Mouse (Mus musculus) heart, embryonic 16.5 days (tissue): ENCODE data around the gene Mbip. TPM values are rescaled to one million over a fixed set of nuclear protein-coding genes. Genes with fewer than 3 reads are reported as not detected.

Experiments used
- ATAC-seq: fragments of 200-750 bp; cut with Nextera tagmentation; replicated peaks from 2 replicates; pipeline ENCODE4 v1.8.0; 2017; ENCODE audit warnings: moderate number of reproducible peaks; ENCODE audit not compliant: insufficient read depth, low FRiP score; ENCODE audit errors: extremely low read depth
- H3K27ac ChIP-seq: fragments of 300-500 bp; sonication (generic); 2 replicates; pipeline ENCODE4 v1.5.1; 2014; ENCODE audit warnings: mild to moderate bottlenecking, low read length, control low read depth, moderate library complexity
- H3K27me3 ChIP-seq: fragments of 300-500 bp; sonication (generic); 2 replicates; pipeline ENCODE4 v1.6.1; 2014; ENCODE audit warnings: low read length, mixed read lengths; ENCODE audit not compliant: control insufficient read depth, insufficient read depth
- H3K36me3 ChIP-seq: fragments of 300-500 bp; sonication (generic); 2 replicates; pipeline ENCODE4 v1.6.1; 2014; ENCODE audit not compliant: control insufficient read depth, insufficient read depth
- H3K4me1 ChIP-seq: fragments of 300-500 bp; sonication (generic); 2 replicates; pipeline ENCODE4 v1.6.1; 2014; ENCODE audit warnings: low read length, mixed read lengths; ENCODE audit not compliant: control insufficient read depth, insufficient read depth
- H3K4me2 ChIP-seq: fragments of 300-500 bp; sonication (generic); 2 replicates; pipeline ENCODE4 v1.6.1; 2014; ENCODE audit warnings: low read depth, mild to moderate bottlenecking, control low read depth, low read length
- H3K4me3 ChIP-seq: fragments of 300-500 bp; sonication (generic); 2 replicates; pipeline ENCODE4 v1.5.1; 2014; ENCODE audit warnings: mild to moderate bottlenecking, control low read depth, low read length
- H3K9ac ChIP-seq: fragments of 300-500 bp; sonication (generic); 2 replicates; pipeline ENCODE4 v1.6.1; 2014; ENCODE audit warnings: low read length, control low read depth
- H3K9me3 ChIP-seq: fragments of 300-500 bp; sonication (generic); replicated peaks from 2 replicates; pipeline ENCODE4 v1.6.1; 2016; ENCODE audit warnings: low read length; ENCODE audit not compliant: control insufficient read depth
- WGBS: fragments of 180-500 bp; shearing (Covaris S2); extraction: QIAGEN DNeasy Blood & Tissue Kit; methylation state at CpG from one replicate; pipeline ENCODE4 v1.1.7; 2014; 5-methylcytosine and 5-hydroxymethylcytosine counted together
- polyA plus RNA-seq: library from polyadenylated mRNA; unstranded; fragments of >200 nt; fragmentation: Nextera tagmentation; extraction: Ambion mirVana; gene quantifications from 2 replicates; pipeline ENCODE4 v1.2.1, GENCODE M21; 2015

Mbip gene
- polyA plus RNA-seq, 1 experiment from 2014 or later: 23.9 TPM

DNA sequence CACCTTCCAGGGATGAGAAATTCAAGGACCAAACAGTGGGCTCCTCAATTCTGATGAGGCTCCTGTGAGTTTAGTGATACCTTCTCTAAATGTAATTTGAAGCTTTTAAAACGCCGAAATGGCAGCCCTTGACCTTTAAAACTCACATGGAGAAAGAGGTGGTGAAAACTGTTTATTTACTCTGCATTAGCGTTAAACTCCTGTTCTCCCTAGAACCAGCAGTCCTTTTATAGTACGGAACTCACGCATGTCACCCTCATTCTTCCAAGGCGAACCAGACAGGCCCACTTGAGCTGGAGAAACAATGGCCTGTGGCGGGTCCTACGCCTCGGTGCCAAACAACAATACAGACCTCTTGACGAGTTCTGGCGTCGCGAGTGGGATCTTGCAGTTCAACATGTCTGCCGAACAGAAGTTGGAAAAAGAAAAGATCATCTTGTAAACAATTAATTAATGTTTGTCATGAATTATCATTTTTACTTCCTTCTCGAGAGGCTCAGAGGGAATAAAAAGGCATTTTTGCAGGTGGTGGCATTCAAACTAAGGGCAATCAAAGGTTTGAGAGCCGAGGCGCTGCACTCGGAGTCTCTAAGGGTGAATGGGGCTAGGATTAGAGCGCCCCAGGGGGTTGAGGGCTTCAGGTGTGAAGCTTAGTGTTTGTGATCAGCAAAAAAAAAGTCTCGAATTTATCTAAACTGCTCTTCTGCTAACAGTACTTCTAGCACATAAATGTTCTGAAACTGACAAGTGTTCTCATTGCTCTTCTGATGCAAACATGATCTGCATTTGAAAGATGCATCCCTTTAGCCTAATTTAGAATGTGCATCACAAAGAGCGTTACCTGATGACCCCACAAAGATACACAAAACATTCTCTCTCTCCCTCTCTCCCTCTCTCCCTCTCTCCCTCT is 47.5 kb downstream of the Mbip start:
- Histone ChIP-seq H3K4me2 (peak overlapping the region; percentile 47; the same call in 1 of the 2 replicates), H3K4me3 (no peak overlapping the region), H3K9ac (no peak overlapping the region), H3K27me3 (no peaks in the 10 kb centered on the region; the same call in 1 of the 2 replicates), H3K27ac (no peak overlapping the region), H3K36me3 (no peaks in the 10 kb centered on the region), H3K9me3 (no peaks in the 10 kb centered on the region), H3K4me1 (no peaks in the 10 kb centered on the region; the same call in 1 of the 2 replicates)
- no peak for ATAC-seq
- WGBS: 26% methylated on average over 21 of the region's 21 CpGs

- Histone ChIP-seq H3K9me3 (no peaks in the 10 kb centered on the region), H3K27me3 (no peaks in the 10 kb centered on the region), H3K4me1 (no peaks in the 10 kb centered on the region; the same call in 1 of the 2 replicates), H3K4me3 (no peak overlapping the region), H3K27ac (no peak overlapping the region), H3K4me2 (no peak overlapping the region), H3K36me3 (no peaks in the 10 kb centered on the region), H3K9ac (no peak overlapping the region)
- no peak for ATAC-seq
- WGBS: 76% methylated on average over 5 of the region's 5 CpGs
These were observed 48.6 kb downstream of the Mbip start for GRCm38 (mm10) chr12:56297099-56297498.

DNA sequence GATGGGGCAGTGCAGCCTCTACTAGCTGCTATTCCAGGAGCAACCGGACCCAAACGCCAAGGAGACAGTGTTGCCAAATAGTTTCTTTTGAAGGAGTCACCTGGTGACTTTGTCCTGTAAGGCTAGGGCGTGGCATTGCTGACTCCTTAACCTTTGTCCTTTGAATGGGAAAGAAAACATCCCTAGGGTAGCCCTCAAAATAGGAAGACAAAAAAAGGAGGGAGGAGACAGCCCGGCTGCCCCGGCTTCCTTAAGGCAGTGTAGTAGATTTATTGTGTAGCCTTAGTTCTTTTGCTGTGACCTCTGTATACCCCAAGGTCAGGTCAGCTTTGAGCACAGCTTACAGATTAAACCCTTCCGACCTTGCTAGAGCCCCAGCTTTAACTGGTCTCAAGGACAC is 49.2 kb downstream of the Mbip start:
- H3K4me1 ChIP-seq: no peaks in the 10 kb centered on the region; the same call in 1 of the 2 replicates
- H3K36me3 ChIP-seq: no peaks in the 10 kb centered on the region
- no peaks in the 10 kb centered on the region for H3K27me3 ChIP-seq
- no peak overlapping the region for H3K4me3 ChIP-seq
- no peak for ATAC-seq
- H3K9me3 ChIP-seq: no peaks in the 10 kb centered on the region
- H3K27ac ChIP-seq: no peak overlapping the region
- 62% methylated on average over 6 of the region's 6 CpGs for WGBS
- no peak overlapping the region for H3K4me2 ChIP-seq
- H3K9ac ChIP-seq: no peak overlapping the region

DNA sequence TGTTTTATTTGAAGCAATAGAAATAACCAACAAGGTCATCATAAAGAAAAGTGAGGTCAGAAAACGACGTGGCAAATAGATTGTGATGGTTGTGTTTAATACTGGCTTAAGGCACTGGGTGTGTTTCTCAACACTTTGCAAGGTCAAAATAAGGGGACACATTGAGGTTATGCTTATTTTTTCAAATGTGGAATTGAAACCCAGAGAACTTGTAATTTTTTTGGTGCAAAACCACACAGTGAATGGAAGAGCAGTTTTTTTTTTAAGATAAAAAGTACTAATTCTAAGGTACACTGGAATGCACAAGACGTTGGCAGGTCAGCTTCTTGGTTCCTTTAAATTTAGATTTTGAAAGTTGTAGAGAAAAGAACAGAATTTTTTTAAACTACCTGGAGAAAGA is 50.5 kb downstream of the Mbip start:
- no peaks in the 10 kb centered on the region for H3K27me3 ChIP-seq
- H3K9me3 ChIP-seq: no peaks in the 10 kb centered on the region
- H3K4me1 ChIP-seq: no peaks in the 10 kb centered on the region; the same call in 1 of the 2 replicates
- no peak overlapping the region for H3K27ac ChIP-seq
- no peak overlapping the region for H3K4me3 ChIP-seq
- no peak for ATAC-seq
- no peak overlapping the region for H3K9ac ChIP-seq
- H3K36me3 ChIP-seq: no peaks in the 10 kb centered on the region
- WGBS: 73% methylated on average over 3 of the region's 3 CpGs
- H3K4me2 ChIP-seq: no peak overlapping the region

DNA sequence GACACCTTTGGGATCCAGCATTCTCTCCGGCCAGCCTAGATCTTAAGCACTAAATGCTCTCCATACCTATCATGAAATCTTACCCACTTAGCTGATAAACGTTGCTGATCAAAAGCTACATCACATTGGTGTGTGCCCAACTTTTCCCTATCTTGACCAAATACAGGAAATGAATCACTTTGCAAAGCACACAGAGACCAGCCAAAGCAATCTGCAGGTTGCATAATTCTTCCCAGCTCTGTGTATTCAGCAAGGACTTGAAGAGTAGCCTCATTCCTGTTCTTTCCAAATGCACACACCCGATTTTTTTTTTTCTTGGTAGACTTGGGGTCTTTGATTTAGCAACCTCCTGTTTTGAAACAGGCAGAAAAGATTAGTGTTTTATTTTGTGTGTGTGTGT is 57.1 kb downstream of the Mbip start:
- no peak for ATAC-seq
- H3K4me1 ChIP-seq: no peaks in the 10 kb centered on the region
- no peak overlapping the region for H3K9ac ChIP-seq
- no peaks in the 10 kb centered on the region for H3K9me3 ChIP-seq
- no peak overlapping the region for H3K4me2 ChIP-seq
- WGBS: 57% methylated on average over 3 of the region's 3 CpGs
- H3K4me3 ChIP-seq: no peak overlapping the region
- no peaks in the 10 kb centered on the region for H3K27me3 ChIP-seq
- no peaks in the 10 kb centered on the region for H3K36me3 ChIP-seq
- H3K27ac ChIP-seq: no peak overlapping the region

GRCm38 (mm10) chr12:56286828-56287227 is 58.9 kb downstream of the Mbip start:
- ATAC-seq: no peak
- no peaks in the 10 kb centered on the region for H3K4me1 ChIP-seq
- 94% methylated on average over 14 of the region's 14 CpGs for WGBS
- H3K4me3 ChIP-seq: no peak overlapping the region
- H3K27me3 ChIP-seq: no peaks in the 10 kb centered on the region
- no peak overlapping the region for H3K4me2 ChIP-seq
- no peaks in the 10 kb centered on the region for H3K9me3 ChIP-seq
- H3K9ac ChIP-seq: no peak overlapping the region
- no peak overlapping the region for H3K27ac ChIP-seq
- no peaks in the 10 kb centered on the region for H3K36me3 ChIP-seq

DNA sequence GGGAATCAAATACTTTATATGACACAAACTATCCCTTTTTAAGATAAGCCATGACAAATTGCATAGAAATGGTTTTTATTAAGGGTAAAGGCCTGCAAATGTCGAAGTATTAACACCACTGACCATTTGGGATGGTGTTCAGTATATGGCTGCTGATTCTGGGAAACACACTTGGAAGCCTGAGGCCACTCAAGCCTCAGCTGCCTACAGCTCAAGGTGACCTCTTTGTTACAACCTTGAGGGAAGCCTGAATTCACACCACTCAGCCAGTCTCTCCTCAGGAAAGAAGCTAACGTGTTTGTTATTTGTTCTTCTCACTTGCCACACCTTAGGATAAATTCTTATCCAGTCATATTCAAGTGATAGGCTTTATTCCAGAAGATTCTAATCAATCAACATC is 61.5 kb downstream of the Mbip start:
- Histone ChIP-seq H3K9me3 (no peaks in the 10 kb centered on the region), H3K9ac (no peak overlapping the region), H3K4me3 (no peak overlapping the region), H3K36me3 (no peaks in the 10 kb centered on the region), H3K27ac (no peak overlapping the region), H3K4me1 (no peaks in the 10 kb centered on the region), H3K4me2 (no peak overlapping the region), H3K27me3 (no peaks in the 10 kb centered on the region)
- 53% methylated on average over 2 of the region's 2 CpGs for WGBS
- ATAC-seq: no peak

DNA sequence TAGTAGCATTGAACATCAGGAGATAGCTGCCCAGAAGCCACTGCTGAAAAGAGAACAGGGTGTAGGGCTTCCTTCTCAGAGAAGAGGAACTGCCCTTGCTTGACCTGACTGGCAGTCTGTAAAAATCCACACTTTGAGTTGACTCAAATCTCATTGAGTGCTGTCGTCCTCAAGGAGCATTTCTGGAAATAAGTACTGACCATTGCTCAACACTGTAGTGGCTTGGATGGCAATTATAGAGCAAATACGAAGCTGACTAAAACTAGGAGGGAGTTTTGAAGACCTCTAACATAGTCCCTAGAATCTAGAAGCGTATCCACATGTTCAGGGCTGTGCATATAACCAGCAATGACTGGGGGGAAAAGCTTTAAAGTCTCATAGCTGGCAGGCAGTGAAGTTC is 64.0 kb downstream of the Mbip start:
- no peak overlapping the region for H3K4me2 ChIP-seq
- no peaks in the 10 kb centered on the region for H3K4me1 ChIP-seq
- H3K27ac ChIP-seq: no peak overlapping the region
- H3K36me3 ChIP-seq: no peaks in the 10 kb centered on the region
- H3K4me3 ChIP-seq: no peak overlapping the region
- no peaks in the 10 kb centered on the region for H3K9me3 ChIP-seq
- no peaks in the 10 kb centered on the region for H3K27me3 ChIP-seq
- 67% methylated on average over 3 of the region's 3 CpGs for WGBS
- H3K9ac ChIP-seq: no peak overlapping the region
- ATAC-seq: no peak
